Mouse (Mus musculus) heart, embryonic 16.5 days (tissue): Measurements from ENCODE around the gene Bmper. TPM values are rescaled to one million over a fixed set of nuclear protein-coding genes. Genes with fewer than 3 reads are reported as not detected.

ENCODE experiments used
- ATAC-seq: fragments of 200-750 bp; cut with Nextera tagmentation; replicated peaks from 2 replicates; pipeline ENCODE4 v1.8.0; 2017; ENCODE audit warnings: moderate number of reproducible peaks; ENCODE audit not compliant: insufficient read depth, low FRiP score; ENCODE audit errors: extremely low read depth
- H3K27ac ChIP-seq: fragments of 300-500 bp; sonication (generic); 2 replicates; pipeline ENCODE4 v1.5.1; 2014; ENCODE audit warnings: mild to moderate bottlenecking, low read length, control low read depth, moderate library complexity
- H3K27me3 ChIP-seq: fragments of 300-500 bp; sonication (generic); 2 replicates; pipeline ENCODE4 v1.6.1; 2014; ENCODE audit warnings: low read length, mixed read lengths; ENCODE audit not compliant: control insufficient read depth, insufficient read depth
- H3K36me3 ChIP-seq: fragments of 300-500 bp; sonication (generic); 2 replicates; pipeline ENCODE4 v1.6.1; 2014; ENCODE audit not compliant: control insufficient read depth, insufficient read depth
- H3K4me1 ChIP-seq: fragments of 300-500 bp; sonication (generic); 2 replicates; pipeline ENCODE4 v1.6.1; 2014; ENCODE audit warnings: low read length, mixed read lengths; ENCODE audit not compliant: control insufficient read depth, insufficient read depth
- H3K4me2 ChIP-seq: fragments of 300-500 bp; sonication (generic); 2 replicates; pipeline ENCODE4 v1.6.1; 2014; ENCODE audit warnings: low read depth, mild to moderate bottlenecking, control low read depth, low read length
- H3K4me3 ChIP-seq: fragments of 300-500 bp; sonication (generic); 2 replicates; pipeline ENCODE4 v1.5.1; 2014; ENCODE audit warnings: mild to moderate bottlenecking, control low read depth, low read length
- H3K9ac ChIP-seq: fragments of 300-500 bp; sonication (generic); 2 replicates; pipeline ENCODE4 v1.6.1; 2014; ENCODE audit warnings: low read length, control low read depth
- H3K9me3 ChIP-seq: fragments of 300-500 bp; sonication (generic); replicated peaks from 2 replicates; pipeline ENCODE4 v1.6.1; 2016; ENCODE audit warnings: low read length; ENCODE audit not compliant: control insufficient read depth
- WGBS: fragments of 180-500 bp; shearing (Covaris S2); extraction: QIAGEN DNeasy Blood & Tissue Kit; methylation state at CpG from one replicate; pipeline ENCODE4 v1.1.7; 2014; 5-methylcytosine and 5-hydroxymethylcytosine counted together
- polyA plus RNA-seq: library from polyadenylated mRNA; unstranded; fragments of >200 nt; fragmentation: Nextera tagmentation; extraction: Ambion mirVana; gene quantifications from 2 replicates; pipeline ENCODE4 v1.2.1, GENCODE M21; 2015

Bmper gene
- polyA plus RNA-seq, 1 experiment from 2014 or later, result 6.0 TPM

GRCm38 (mm10) chr9:23268609-23269008 is 45.7 kb downstream of the Bmper start:
- Histone ChIP-seq H3K27me3 (no peaks in the 10 kb centered on the region), H3K4me2 (peak overlapping the region; percentile 33; the same call in 1 of the 2 replicates), H3K9me3 (no peaks in the 10 kb centered on the region), H3K36me3 (no peaks in the 10 kb centered on the region), H3K9ac (no peak overlapping the region), H3K27ac (peak overlapping the region; percentile 19), H3K4me3 (no peak overlapping the region), H3K4me1 (peaks cover 7% of the 10 kb centered on the region)
- WGBS, result 16% methylated on average over 7 of the region's 7 CpGs
- ATAC-seq, result peak; percentile 75

DNA sequence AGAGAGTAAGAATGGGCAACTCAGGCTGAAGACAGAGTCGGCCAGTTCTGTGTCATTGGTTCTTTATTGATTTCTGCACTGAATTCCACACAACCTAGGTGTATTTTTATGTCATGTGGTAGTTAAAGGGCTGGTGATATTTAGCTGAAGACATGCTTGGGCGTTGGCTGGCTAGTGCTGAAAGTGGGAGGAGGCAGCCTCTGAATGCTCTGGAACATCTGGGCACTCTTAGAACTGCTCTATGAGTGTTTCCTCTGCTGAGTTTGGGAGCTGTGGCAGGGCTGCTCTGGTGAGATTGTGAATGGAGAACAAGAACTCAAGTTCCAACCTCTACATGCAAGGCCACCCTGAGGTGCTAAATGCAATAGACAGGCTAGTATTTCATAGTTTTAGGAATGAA is 46.2 kb downstream of the Bmper start:
- WGBS, result 51% methylated on average over 2 of the region's 2 CpGs
- no peak for ATAC-seq
- Histone ChIP-seq H3K36me3 (no peaks in the 10 kb centered on the region), H3K27me3 (no peaks in the 10 kb centered on the region), H3K4me2 (peak overlapping the region; percentile 33; the same call in 1 of the 2 replicates), H3K9me3 (no peaks in the 10 kb centered on the region), H3K4me3 (no peak overlapping the region), H3K9ac (no peak overlapping the region), H3K27ac (peak overlapping the region; percentile 19), H3K4me1 (peaks cover 7% of the 10 kb centered on the region)

- Histone ChIP-seq H3K9me3 (no peaks in the 10 kb centered on the region), H3K4me2 (no peak overlapping the region), H3K9ac (no peak overlapping the region), H3K4me1 (no peaks in the 10 kb centered on the region), H3K27me3 (no peaks in the 10 kb centered on the region), H3K36me3 (no peaks in the 10 kb centered on the region), H3K27ac (no peak overlapping the region), H3K4me3 (no peak overlapping the region)
- WGBS, result 87% methylated on average over 4 of the region's 4 CpGs
- no peak for ATAC-seq
These were observed 53.4 kb downstream of the Bmper start for GRCm38 (mm10) chr9:23276244-23276643.

DNA sequence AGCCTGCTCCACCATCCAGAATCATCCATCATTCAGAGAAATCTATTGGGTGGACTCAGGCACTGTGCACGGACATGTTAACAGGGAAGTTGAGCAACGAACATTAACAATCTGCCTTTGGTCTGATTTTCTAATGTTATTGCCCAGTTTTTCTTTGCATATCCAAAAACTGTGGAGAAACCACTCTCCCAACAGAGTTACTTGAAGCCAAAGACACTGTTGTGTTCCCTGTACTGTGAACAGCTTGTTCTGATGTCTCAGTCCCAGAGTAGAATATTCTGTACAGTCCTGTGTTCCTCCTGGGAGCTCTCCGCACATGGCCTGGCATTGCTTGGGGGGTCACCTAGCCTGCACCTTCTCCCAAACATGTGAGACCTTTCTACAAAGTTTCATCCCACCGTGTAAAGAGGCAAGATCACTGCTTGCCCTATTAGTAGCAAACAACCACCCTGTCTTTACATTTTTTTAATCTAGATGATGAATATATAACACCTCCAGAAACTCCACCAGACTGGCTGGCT is 62.1 kb downstream of the Bmper start:
- H3K4me3 ChIP-seq, result no peak overlapping the region
- no peak overlapping the region for H3K4me2 ChIP-seq
- H3K27ac ChIP-seq, result no peak overlapping the region
- no peaks in the 10 kb centered on the region for H3K36me3 ChIP-seq
- no peaks in the 10 kb centered on the region for H3K4me1 ChIP-seq
- no peak for ATAC-seq
- no peak overlapping the region for H3K9ac ChIP-seq
- WGBS, result 80% methylated on average over 4 of the region's 4 CpGs
- no peaks in the 10 kb centered on the region for H3K9me3 ChIP-seq
- H3K27me3 ChIP-seq, result no peaks in the 10 kb centered on the region

GRCm38 (mm10) chr9:23293574-23293973 is 70.7 kb downstream of the Bmper start:
- H3K4me3 ChIP-seq, result no peak overlapping the region
- no peak for ATAC-seq
- no peaks in the 10 kb centered on the region for H3K9me3 ChIP-seq
- WGBS, result 88% methylated on average over 3 of the region's 3 CpGs
- no peak overlapping the region for H3K27ac ChIP-seq
- H3K27me3 ChIP-seq, result no peaks in the 10 kb centered on the region
- no peak overlapping the region for H3K9ac ChIP-seq
- H3K4me1 ChIP-seq, result peaks cover 8% of the 10 kb centered on the region
- no peak overlapping the region for H3K4me2 ChIP-seq
- no peaks in the 10 kb centered on the region for H3K36me3 ChIP-seq

DNA sequence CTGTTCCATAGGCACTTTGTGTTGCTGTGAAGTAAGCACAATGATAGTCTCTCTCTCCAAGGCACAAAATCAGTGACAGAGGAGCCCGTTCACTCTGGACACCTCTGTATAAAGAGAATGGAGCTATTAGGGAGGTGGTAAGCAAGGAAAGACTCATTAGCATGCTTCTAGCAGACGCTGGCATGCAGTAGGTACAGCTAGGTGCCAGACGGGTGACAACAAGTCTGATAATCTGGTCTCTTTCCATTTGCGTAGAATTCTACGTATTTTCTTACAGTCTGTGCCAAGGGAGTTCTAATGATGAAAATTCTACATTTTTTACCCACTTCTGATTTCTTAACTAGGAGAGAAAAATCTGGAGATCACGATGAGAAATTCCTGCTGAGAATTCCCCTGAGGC is 72.7 kb downstream of the Bmper start:
- no peak overlapping the region for H3K4me2 ChIP-seq
- H3K27me3 ChIP-seq, result no peaks in the 10 kb centered on the region
- no peak overlapping the region for H3K27ac ChIP-seq
- H3K4me1 ChIP-seq, result peaks cover 10% of the 10 kb centered on the region
- no peak overlapping the region for H3K4me3 ChIP-seq
- ATAC-seq, result no peak
- H3K36me3 ChIP-seq, result no peaks in the 10 kb centered on the region
- H3K9ac ChIP-seq, result no peak overlapping the region
- WGBS, result 76% methylated on average over 6 of the region's 6 CpGs
- no peaks in the 10 kb centered on the region for H3K9me3 ChIP-seq

DNA sequence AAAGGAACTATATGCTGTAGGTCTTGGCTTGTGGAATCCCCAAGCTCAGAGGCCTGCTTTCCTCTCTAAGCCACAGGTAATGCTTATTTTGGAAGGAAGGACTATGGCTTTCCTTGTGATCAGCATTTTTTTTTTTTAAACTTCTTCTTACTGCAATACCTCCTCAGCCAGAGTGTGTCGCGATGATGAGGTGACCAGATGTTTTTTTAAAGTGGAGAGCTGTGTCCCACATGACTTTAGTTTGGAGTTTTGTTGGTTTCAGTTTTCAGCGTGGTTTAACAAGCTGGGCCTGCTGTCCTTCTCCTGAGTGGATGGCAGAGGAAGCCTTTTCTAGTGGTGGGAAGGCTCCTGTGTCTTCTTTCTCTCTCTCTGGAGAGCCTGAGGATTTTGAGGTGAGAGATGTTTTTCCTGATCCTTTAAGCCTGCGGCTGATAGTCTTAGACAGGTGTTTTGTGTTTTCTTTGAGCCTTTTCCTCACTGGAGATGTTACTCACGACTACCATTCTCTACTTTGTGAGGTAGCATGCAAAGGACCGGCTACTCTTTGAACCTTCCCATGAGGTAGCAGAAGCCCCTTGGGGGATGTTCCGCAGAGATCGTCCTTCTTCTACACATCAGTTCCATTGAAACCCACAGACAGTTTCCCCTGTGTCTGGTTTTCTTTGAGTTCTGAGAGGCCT is 74.8 kb downstream of the Bmper start:
- no peak overlapping the region for H3K9ac ChIP-seq
- no peak overlapping the region for H3K4me3 ChIP-seq
- H3K27me3 ChIP-seq, result no peaks in the 10 kb centered on the region
- H3K4me2 ChIP-seq, result no peak overlapping the region
- no peaks in the 10 kb centered on the region for H3K9me3 ChIP-seq
- H3K36me3 ChIP-seq, result no peaks in the 10 kb centered on the region
- WGBS, result 78% methylated on average over 8 of the region's 8 CpGs
- H3K4me1 ChIP-seq, result peaks cover 12% of the 10 kb centered on the region
- H3K27ac ChIP-seq, result no peak overlapping the region
- no peak for ATAC-seq

GRCm38 (mm10) chr9:23300376-23300775 is 77.5 kb downstream of the Bmper start:
- Histone ChIP-seq H3K36me3 (no peaks in the 10 kb centered on the region), H3K4me3 (no peak overlapping the region), H3K4me1 (peaks cover 11% of the 10 kb centered on the region), H3K9ac (no peak overlapping the region), H3K4me2 (no peak overlapping the region), H3K27ac (no peak overlapping the region), H3K9me3 (no peaks in the 10 kb centered on the region), H3K27me3 (no peaks in the 10 kb centered on the region)
- ATAC-seq, result peak; percentile 58
- WGBS, result 49% methylated on average over 8 of the region's 8 CpGs

DNA sequence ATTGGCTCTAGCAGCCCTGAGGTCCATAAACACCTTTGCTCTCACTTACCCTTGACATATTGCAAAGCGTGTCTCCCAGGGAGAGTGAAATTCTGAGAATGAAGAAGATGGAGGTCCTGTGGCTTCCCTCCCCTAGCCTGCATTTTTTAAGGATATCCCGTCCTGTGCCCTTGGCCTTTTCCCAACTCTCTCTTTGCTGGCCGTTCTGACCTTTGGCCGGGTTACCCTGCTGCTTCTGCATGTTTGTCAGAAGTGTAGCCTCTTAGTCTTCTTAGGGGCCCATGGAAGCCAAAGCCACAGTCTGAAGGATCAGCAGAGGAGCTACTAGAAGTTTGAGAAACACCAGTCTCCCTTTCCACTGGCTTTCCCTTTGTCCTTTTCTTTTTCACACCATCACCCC is 82.8 kb downstream of the Bmper start:
- Histone ChIP-seq H3K4me1 (0 out of 2 replicates have a peak, but pooled peaks cover 1% of the 10 kb centered on the region), H3K9me3 (no peaks in the 10 kb centered on the region), H3K4me3 (no peak overlapping the region), H3K9ac (no peak overlapping the region), H3K27ac (no peak overlapping the region), H3K4me2 (no peak overlapping the region), H3K27me3 (no peaks in the 10 kb centered on the region), H3K36me3 (no peaks in the 10 kb centered on the region)
- 60% methylated on average over 4 of the region's 4 CpGs for WGBS
- no peak for ATAC-seq
